Mouse (Mus musculus) liver, embryonic 13.5 days (tissue): ENCODE measurements at regions not wholly inside any gene's neighbourhood (a gene's known extent, or its start where the extent isn't known, plus 50 kb on each side); places are given as distances from the start of the nearest gene placed in this dataset.
"Not testable (repeated sequence)": the region's sequence is repeated elsewhere in the genome, so short reads cannot be mapped to it uniquely, and the experiment has no call there.

Source experiments
- ATAC-seq: fragments of 200-750 bp; cut with Nextera tagmentation; 2 replicates; pipeline ENCODE4 v1.8.0; 2017; ENCODE audit warnings: low read depth, mild to moderate bottlenecking, moderate number of reproducible peaks, moderate library complexity
- DNase-seq: peaks from one replicate; pipeline ENCODE4 v3.0.0; 2022
- H3K27ac ChIP-seq: fragments of 300-500 bp; sonication (generic); 2 replicates; pipeline ENCODE4 v1.5.1; 2015; ENCODE audit warnings: moderate library complexity, mild to moderate bottlenecking, inconsistent platforms
- H3K27me3 ChIP-seq: fragments of 300-500 bp; sonication (generic); 2 replicates; pipeline ENCODE4 v1.6.1; 2015; ENCODE audit warnings: mild to moderate bottlenecking, inconsistent platforms
- H3K36me3 ChIP-seq: fragments of 300-500 bp; sonication (generic); 2 replicates; pipeline ENCODE4 v1.6.1; 2015; ENCODE audit warnings: mild to moderate bottlenecking, inconsistent platforms
- H3K4me1 ChIP-seq: fragments of 300-500 bp; sonication (generic); replicated peaks from 2 replicates; pipeline ENCODE4 v1.6.1; 2015; ENCODE audit warnings: inconsistent platforms
- H3K4me2 ChIP-seq: fragments of 300-500 bp; sonication (generic); 2 replicates; pipeline ENCODE4 v1.6.1; 2015; ENCODE audit warnings: inconsistent platforms, mild to moderate bottlenecking, moderate library complexity
- H3K4me3 ChIP-seq: fragments of 300-500 bp; sonication (generic); replicated peaks from 2 replicates; pipeline ENCODE4 v1.5.1; 2015; ENCODE audit warnings: mild to moderate bottlenecking, inconsistent platforms
- H3K9ac ChIP-seq: fragments of 300-500 bp; sonication (generic); 2 replicates; pipeline ENCODE4 v1.6.1; 2015; ENCODE audit warnings: mild to moderate bottlenecking, inconsistent platforms
- H3K9me3 ChIP-seq: fragments of 300-500 bp; sonication (generic); replicated peaks from 2 replicates; pipeline ENCODE4 v1.6.1; 2016; ENCODE audit warnings: inconsistent platforms
- WGBS: fragments of 180-500 bp; shearing (Covaris S2); methylation state at CpG from one replicate; pipeline ENCODE4 v1.1.7; 2015; ENCODE audit not compliant: insufficient replicate concordance; 5-methylcytosine and 5-hydroxymethylcytosine counted together

DNA sequence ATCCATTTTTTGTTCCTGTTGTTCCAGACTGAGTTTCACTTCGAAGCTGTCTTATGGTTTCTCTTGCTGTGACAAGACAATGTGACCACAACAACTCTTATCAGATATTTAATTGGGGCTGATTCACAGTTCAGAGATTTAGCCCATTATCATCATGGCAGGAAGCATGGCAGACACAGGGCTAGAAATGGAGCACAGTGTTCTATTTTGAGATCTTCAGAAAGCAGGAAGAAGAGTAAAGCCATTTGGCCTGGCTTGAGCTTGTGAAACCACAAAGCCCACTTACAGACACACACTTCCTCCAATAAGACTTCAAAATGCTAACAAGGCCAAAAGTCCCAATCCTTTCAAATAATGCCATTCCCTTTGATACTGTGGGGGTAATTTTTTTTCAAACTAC lies 670.4 kb upstream of the Cdh12 start:
- H3K36me3 ChIP-seq: no peaks in the 10 kb centered on the region
- WGBS: 18% methylated on average over 1 of the region's 1 CpGs

DNA sequence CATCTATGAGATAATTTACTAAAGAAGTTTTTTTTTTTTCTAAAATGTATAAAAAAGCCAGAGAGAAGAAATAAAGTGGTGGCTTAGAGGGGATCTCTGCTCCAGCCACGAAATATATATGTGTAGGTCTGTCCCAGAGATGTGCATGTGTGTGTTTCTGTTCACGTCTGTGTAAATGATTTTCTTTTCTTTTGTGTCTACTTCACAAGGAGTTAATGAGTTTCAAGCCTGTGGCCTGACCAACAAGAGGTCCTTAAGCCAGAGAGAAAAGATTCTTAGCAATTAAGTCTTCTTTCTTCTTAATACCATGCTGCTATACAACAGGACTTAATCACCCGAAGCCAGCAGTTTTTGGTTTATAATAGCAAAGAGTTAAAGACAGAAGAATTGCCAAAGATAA lies 665.2 kb upstream of the Cdh12 start:
- WGBS: 44% methylated on average over 3 of the region's 3 CpGs
- Histone ChIP-seq H3K9me3 (no peaks in the 10 kb centered on the region), H3K27me3 (no peaks in the 10 kb centered on the region), H3K9ac (no peak overlapping the region), H3K4me2 (no peak overlapping the region), H3K4me1 (no peaks in the 10 kb centered on the region), H3K4me3 (no peak overlapping the region), H3K36me3 (no peaks in the 10 kb centered on the region), H3K27ac (no peak overlapping the region)
- DNase-seq (no peak), ATAC-seq (no peak)

More for the DNA sequence above, 670.4 kb upstream of the Cdh12 start:
- Histone ChIP-seq H3K27ac (no peak overlapping the region), H3K9me3 (no peaks in the 10 kb centered on the region), H3K4me1 (no peaks in the 10 kb centered on the region), H3K4me3 (no peak overlapping the region), H3K27me3 (no peaks in the 10 kb centered on the region), H3K9ac (no peak overlapping the region), H3K4me2 (no peak overlapping the region)
- ATAC-seq: no peak
- no peak for DNase-seq

DNA sequence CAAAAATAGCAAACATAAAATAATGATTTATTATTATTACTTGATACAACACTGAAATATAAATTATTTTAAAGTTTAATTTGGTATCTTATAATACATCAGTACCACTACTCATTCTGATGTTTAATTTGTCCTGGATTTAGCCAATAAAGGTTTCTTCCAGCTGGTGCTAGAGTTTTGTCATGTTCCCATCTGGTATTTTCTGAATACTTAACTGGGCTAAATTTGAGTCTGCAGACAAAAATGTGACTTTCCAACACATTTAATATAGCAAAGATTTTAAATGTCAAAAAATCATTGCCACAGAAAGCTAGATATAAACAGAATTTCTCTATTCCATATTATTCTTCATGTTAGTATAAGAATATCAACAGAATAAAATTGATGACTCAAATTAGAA lies 642.1 kb upstream of the Cdh12 start:
- Histone ChIP-seq H3K4me3 (no peak overlapping the region), H3K9ac (no peak overlapping the region), H3K4me2 (no peak overlapping the region), H3K36me3 (no peaks in the 10 kb centered on the region), H3K4me1 (no peaks in the 10 kb centered on the region), H3K9me3 (no peaks in the 10 kb centered on the region), H3K27me3 (no peaks in the 10 kb centered on the region), H3K27ac (no peak overlapping the region)
- ATAC-seq: no peak
- DNase-seq: no peak

DNA sequence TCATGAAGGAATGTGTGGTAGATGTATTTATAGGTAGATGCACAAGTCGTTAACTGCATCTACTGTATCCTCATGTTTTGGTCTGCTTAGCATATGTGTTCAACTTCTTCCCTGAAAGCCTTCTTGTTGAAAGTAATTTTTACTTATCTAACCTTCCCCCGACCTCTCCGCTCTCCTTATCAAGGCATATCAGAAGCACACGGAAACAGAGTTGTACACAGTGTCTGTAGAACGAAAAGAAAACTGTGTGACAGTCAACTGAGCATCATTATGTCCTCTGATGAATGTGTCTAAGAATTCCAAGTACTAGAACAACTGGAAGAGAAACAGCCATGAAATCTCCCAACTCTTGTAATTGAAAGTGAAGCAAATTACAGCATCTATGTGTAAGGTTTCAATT lies 635.4 kb upstream of the Cdh12 start:
- Histone ChIP-seq H3K27me3 (no peaks in the 10 kb centered on the region), H3K4me2 (no peak overlapping the region), H3K9me3 (no peaks in the 10 kb centered on the region), H3K36me3 (no peaks in the 10 kb centered on the region), H3K4me1 (no peaks in the 10 kb centered on the region), H3K27ac (no peak overlapping the region), H3K9ac (no peak overlapping the region), H3K4me3 (no peak overlapping the region)
- ATAC-seq: no peak
- 43% methylated on average over 5 of the region's 5 CpGs for WGBS
- no peak for DNase-seq

DNA sequence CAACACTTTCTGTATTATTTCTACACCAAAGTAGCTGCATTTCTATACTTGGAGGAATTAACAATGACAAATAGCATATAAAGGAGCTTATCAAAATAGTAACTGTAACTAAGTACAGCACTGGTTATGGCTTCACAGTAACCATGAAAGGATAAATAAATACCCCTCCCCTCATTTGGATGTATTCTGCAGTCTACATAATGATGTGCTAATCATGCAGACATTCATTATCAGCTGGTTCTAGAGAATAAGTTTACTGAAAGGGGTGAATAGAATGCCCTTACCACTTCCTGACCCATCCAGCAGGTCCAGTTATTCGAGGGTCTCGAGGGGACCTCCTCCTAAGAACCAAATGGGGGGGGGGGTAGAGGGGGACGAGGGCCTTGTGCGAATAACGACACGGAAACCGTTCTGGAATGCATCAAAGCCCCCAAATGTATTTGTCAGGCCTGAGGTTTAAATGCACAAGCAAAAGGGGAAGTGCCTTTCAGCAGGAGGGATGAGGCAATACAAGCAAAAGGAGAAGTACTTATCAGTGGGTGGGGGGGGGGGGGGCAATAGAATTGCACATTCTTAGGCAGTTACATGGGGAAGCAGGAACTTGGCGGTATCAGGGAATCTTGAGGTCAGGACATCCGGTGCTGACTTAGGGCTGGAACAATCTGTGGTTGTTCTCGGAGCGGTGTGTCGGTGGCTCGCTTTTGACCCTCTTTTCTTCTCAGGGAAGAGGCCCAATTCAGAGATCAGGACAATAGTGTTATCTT lies 592.0 kb upstream of the Cdh12 start:
- H3K27me3 ChIP-seq, H3K4me2 ChIP-seq, H3K4me3 ChIP-seq, DNase-seq, H3K9me3 ChIP-seq, H3K36me3 ChIP-seq, H3K4me1 ChIP-seq, H3K27ac ChIP-seq, H3K9ac ChIP-seq: not testable (repeated sequence)
- ATAC-seq: peak; percentile 50; the same call in 1 of the 2 replicates
- 18% methylated on average over 13 of the region's 13 CpGs for WGBS

DNA sequence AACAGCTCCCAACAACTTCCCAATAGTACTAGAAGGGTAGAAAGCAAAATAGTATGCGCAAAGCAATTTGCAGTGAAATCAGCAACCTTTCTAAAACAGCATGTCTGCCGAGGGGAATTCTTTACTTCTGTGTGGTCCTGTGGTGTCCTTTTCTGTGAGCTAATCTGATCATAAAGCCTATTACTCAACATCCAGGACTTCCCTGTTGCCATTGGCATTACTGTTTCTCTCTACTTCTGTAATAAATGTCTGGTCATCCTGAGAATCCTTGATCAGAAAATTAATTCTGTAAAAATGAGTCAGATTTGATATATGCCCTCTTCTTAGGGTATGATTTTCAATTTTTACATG lies 591.4 kb upstream of the Cdh12 start:
- no peak for DNase-seq
- Histone ChIP-seq H3K36me3 (no peaks in the 10 kb centered on the region), H3K9me3 (no peaks in the 10 kb centered on the region), H3K27me3 (no peaks in the 10 kb centered on the region), H3K4me3 (no peak overlapping the region), H3K4me1 (no peaks in the 10 kb centered on the region), H3K9ac (no peak overlapping the region), H3K4me2 (no peak overlapping the region), H3K27ac (no peak overlapping the region)
- 21% methylated on average over 2 of the region's 2 CpGs for WGBS
- ATAC-seq: peak; percentile 43; the same call in 1 of the 2 replicates

DNA sequence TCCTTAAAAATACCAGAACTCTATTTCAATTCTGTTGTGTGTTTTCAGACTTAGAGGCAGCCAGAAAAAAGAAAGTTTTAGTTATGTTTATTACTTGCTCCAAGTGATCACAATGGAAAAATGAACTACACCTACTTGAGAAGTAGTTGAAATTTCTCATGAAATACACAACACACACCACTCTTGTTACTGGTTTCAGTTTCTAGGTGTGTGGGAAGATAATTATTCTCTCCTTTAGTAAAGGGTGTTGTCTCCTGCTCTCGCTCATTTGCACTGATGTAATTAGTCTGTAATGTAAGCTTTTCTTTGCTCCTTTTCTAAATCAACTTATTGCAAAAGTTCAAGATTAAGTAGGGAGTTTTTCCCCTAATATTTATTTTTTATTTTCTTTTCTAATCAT lies 590.4 kb upstream of the Cdh12 start:
- ATAC-seq (no peak), DNase-seq (no peak)
- no peaks in the 10 kb centered on the region for H3K9me3 ChIP-seq
- H3K27me3 ChIP-seq: no peaks in the 10 kb centered on the region
- no peak overlapping the region for H3K27ac ChIP-seq
- no peak overlapping the region for H3K4me2 ChIP-seq
- no peaks in the 10 kb centered on the region for H3K4me1 ChIP-seq
- H3K36me3 ChIP-seq: no peaks in the 10 kb centered on the region
- no peak overlapping the region for H3K4me3 ChIP-seq
- no peak overlapping the region for H3K9ac ChIP-seq
- WGBS: 66% methylated on average over 1 of the region's 1 CpGs

DNA sequence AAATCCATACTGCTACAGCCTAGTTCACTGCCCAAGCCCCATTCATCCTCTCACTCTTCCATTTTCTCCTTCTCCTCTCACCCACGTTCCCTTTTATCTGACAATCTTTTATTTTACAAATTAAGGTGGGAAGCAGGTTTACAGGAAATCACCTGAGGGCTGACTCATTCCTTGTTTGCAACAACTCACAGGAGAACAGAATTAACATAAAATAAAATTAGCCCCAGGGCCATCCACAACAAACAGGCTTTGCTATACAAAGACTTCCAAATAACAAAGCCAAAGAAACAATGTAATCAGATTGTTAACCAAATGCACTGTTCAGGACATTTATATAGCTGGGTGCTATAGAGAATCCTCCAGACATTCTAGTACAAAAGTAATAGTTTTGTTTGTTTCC lies 585.1 kb upstream of the Cdh12 start:
- Histone ChIP-seq H3K9me3 (no peaks in the 10 kb centered on the region), H3K9ac (no peak overlapping the region), H3K36me3 (no peaks in the 10 kb centered on the region), H3K4me1 (no peaks in the 10 kb centered on the region), H3K4me2 (no peak overlapping the region), H3K27ac (no peak overlapping the region), H3K27me3 (no peaks in the 10 kb centered on the region), H3K4me3 (no peak overlapping the region)
- 27% methylated on average over 1 of the region's 1 CpGs for WGBS
- no peak for DNase-seq
- ATAC-seq: no peak

DNA sequence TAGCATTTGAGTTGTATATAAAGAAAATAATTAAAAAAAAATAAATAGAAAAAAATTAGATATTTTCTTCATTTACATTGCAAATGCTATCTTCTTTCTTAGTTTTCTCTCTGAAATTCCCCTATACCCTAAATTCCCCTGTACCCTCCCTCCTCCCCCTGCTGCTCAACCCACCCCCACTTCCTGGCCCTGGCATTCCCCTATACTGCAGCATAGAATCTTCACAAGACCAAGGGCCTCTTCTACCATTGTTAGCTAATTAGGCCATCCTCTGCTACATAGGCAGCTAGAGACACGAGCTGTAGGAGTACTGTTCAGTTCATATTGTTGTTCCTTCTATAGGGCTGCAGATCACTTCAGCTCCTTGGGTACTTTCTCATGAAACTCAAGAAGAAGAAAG lies 582.5 kb upstream of the Cdh12 start:
- WGBS: 29% methylated on average over 1 of the region's 1 CpGs
- Histone ChIP-seq H3K36me3 (no peaks in the 10 kb centered on the region), H3K4me1 (no peaks in the 10 kb centered on the region), H3K27me3 (no peaks in the 10 kb centered on the region), H3K9ac (no peak overlapping the region), H3K4me2 (no peak overlapping the region), H3K4me3 (no peak overlapping the region), H3K9me3 (no peaks in the 10 kb centered on the region), H3K27ac (no peak overlapping the region)
- DNase-seq (no peak), ATAC-seq (no peak)

DNA sequence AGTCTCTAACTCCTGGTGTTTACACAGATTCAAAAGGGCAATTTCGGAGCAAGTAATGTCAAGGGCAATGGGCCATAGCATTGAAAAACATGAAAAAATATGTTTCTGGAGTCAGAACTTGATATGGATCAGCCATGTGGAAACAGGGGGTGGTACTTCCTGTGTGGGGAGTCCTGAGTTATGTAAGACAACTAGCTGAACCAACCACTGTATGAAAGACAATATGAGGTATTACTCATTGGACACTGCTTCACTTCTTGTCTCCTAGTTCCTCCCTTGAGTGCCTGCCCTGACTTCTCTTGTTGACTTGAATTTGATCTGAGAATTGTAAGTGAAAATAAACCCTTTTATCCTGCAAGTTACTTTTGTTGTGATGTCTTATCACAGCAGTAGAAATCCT lies 580.0 kb upstream of the Cdh12 start:
- 71% methylated on average over 1 of the region's 1 CpGs for WGBS
- no peak for ATAC-seq
- H3K27me3 ChIP-seq: no peaks in the 10 kb centered on the region

DNA sequence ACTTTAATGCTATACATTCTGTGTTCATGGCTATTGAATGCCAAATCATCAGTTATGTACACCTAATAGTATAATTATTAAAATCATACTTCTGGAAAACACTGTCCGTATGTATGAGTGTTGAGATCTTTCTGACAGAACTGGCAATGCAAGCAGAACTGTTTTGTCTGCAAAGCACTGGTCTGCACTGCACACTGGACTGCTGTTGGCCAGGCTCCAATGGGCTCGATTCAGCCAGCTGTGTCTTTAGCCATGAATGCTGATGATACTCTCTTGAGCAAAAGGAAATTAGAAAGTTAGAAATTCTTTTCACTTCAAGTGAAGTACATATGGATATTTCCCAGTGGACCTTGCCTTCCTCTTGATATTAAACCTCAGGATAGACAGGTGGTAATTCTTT lies 576.5 kb upstream of the Cdh12 start:
- Histone ChIP-seq H3K27ac (no peak overlapping the region), H3K4me2 (no peak overlapping the region), H3K4me1 (no peaks in the 10 kb centered on the region), H3K4me3 (no peak overlapping the region), H3K27me3 (no peaks in the 10 kb centered on the region), H3K9ac (no peak overlapping the region), H3K9me3 (no peaks in the 10 kb centered on the region), H3K36me3 (no peaks in the 10 kb centered on the region)
- ATAC-seq (no peak), DNase-seq (no peak)
- 56% methylated on average over 2 of the region's 2 CpGs for WGBS

More for the DNA sequence above, 580.0 kb upstream of the Cdh12 start:
- Histone ChIP-seq H3K4me3 (no peak overlapping the region), H3K36me3 (no peaks in the 10 kb centered on the region), H3K27ac (no peak overlapping the region), H3K4me1 (no peaks in the 10 kb centered on the region), H3K4me2 (no peak overlapping the region), H3K9me3 (no peaks in the 10 kb centered on the region), H3K9ac (no peak overlapping the region)
- DNase-seq: no peak
